Mouse (Mus musculus): ENCODE measurements at regions not wholly inside any gene's neighbourhood (a gene's known extent, or its start where the extent isn't known, plus 50 kb on each side); places are given as distances from the start of the nearest gene placed in this dataset.

DNA sequence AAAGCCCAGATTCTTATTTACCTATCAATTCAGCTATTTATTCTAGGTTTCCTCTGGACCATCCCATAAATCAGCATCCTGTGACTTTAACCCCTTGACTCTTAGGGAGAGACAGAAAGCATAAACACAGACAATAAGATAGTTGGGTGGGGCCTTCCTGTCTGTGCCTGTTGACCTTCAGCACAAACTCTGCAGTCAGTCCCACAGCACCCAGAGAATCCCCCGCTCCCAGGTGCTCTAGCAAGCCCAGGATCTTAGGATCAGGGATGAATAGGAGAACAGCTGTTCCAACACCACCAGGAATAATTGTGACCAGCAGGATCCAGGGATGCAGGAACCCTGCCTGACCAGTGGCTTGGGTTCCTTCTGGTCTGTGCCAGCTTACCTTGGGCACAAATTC lies 107.8 kb downstream of the Basp1 start:
- H3K27me3 ChIP-seq (ENCODE audit: control insufficient read depth, insufficient read depth, low read depth, low read length) = no peaks in the 10 kb centered on the region
- WGBS (ENCODE audit: insufficient replicate concordance) = 36% methylated on average over 1 of the region's 1 CpGs
- H3K27ac ChIP-seq (ENCODE audit: low read length) = no peak overlapping the region
- H3K9ac ChIP-seq (ENCODE audit: low read depth, low read length) = no peak overlapping the region
- no peaks in the 10 kb centered on the region for H3K4me1 ChIP-seq (ENCODE audit: control insufficient read depth, low read depth, low read length)
- no peak overlapping the region for H3K4me3 ChIP-seq (ENCODE audit: low read depth, low read length)
- no peaks in the 10 kb centered on the region for H3K36me3 ChIP-seq (ENCODE audit: control insufficient read depth, insufficient read depth)
- no peak overlapping the region for H3K4me2 ChIP-seq (ENCODE audit: low read depth, low read length)
- ATAC-seq (ENCODE audit: low read depth) = no peak
- no peaks in the 10 kb centered on the region for H3K9me3 ChIP-seq (replicated peaks; ENCODE audit: control insufficient read depth, low read length)

DNA sequence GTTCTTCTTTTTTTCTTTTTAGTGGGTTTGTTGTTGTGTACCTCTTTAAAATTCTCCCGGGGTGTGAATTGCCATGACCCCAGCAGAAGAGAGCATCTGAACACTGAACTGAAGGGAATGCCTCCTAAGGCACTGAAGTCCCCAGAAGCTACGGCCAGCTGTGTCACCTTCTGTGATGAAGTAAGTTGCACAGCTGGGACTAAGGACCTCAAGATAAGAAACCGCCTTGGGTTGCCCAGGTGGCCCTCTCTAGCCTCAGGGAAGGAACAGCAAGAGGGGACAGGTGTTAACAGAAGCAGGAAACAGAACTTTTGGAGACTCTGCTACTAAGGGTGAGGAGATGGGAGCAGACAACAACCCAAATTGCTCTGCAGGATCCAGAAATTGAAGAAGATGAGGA lies 110.2 kb downstream of the Basp1 start:
- no peaks in the 10 kb centered on the region for H3K4me1 ChIP-seq (ENCODE audit: control insufficient read depth, low read depth, low read length)
- H3K4me2 ChIP-seq (ENCODE audit: low read depth, low read length) = no peak overlapping the region
- no peaks in the 10 kb centered on the region for H3K9me3 ChIP-seq (replicated peaks; ENCODE audit: control insufficient read depth, low read length)
- H3K36me3 ChIP-seq (ENCODE audit: control insufficient read depth, insufficient read depth) = no peaks in the 10 kb centered on the region
- no peak overlapping the region for H3K27ac ChIP-seq (ENCODE audit: low read length)
- WGBS (ENCODE audit: insufficient replicate concordance) = 33% methylated on average over 3 of the region's 3 CpGs
- ATAC-seq (ENCODE audit: low read depth) = no peak
- H3K9ac ChIP-seq (ENCODE audit: low read depth, low read length) = no peak overlapping the region
- no peak overlapping the region for H3K4me3 ChIP-seq (ENCODE audit: low read depth, low read length)
- no peaks in the 10 kb centered on the region for H3K27me3 ChIP-seq (ENCODE audit: control insufficient read depth, insufficient read depth, low read depth, low read length)

DNA sequence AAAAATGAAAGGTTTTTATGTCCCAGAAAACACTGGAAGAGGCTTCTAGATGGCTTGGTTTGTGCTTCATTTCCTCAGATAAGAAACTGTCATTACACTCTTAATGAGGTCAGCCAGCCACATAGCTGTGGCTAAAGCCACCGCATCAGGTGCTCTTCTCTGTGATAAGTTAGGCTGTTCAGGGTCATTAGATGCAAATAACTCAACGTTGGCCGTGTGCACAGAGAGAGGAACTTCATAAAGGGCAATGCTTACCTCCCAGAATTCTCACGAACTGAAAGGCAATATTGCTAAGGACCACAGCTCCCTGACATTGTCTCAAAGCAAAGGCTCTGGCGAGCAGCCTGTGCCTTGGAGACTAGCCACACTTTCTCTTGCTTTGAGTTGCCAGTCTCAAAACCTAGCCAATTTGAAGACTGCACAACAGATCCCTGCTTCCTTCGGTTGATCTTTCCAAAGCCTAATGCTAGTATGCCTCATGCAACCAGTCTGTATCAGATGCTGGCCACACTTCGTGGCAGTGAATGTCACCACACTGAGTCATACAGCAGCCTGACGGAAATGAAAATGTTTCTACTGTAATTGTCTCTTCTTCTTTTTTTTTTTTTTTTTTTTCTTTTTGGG lies 110.8 kb downstream of the Basp1 start:
- H3K27ac ChIP-seq (ENCODE audit: low read length) = no peak overlapping the region
- WGBS (ENCODE audit: insufficient replicate concordance) = 22% methylated on average over 8 of the region's 8 CpGs

DNA sequence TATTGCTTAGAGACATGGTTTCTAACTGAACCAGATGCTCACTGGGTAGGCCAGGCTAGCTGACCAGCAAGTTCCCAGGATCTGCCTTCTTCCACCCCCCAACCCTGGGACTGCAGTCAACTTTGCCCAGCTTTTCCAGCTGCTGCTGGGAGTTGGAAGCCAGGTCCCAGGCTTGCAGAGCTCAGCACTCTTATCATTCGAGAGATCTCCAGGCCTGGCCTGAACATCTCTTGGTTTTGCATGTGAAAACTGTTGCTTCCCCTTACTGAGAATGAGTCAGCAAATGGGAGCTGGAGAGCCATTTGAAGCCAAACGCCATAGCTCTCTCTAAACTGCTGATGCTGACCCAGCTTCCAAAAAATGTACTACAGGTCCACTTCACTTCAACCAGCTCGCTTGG lies 111.8 kb downstream of the Basp1 start:
- ATAC-seq (ENCODE audit: low read depth) = no peak
- no peaks in the 10 kb centered on the region for H3K36me3 ChIP-seq (ENCODE audit: control insufficient read depth, insufficient read depth)
- H3K4me1 ChIP-seq (ENCODE audit: control insufficient read depth, low read depth, low read length) = no peaks in the 10 kb centered on the region
- H3K4me3 ChIP-seq (ENCODE audit: low read depth, low read length) = no peak overlapping the region
- 18% methylated on average over 3 of the region's 3 CpGs for WGBS (ENCODE audit: insufficient replicate concordance)
- H3K27me3 ChIP-seq (ENCODE audit: control insufficient read depth, insufficient read depth, low read depth, low read length) = no peaks in the 10 kb centered on the region
- no peak overlapping the region for H3K9ac ChIP-seq (ENCODE audit: low read depth, low read length)
- no peaks in the 10 kb centered on the region for H3K9me3 ChIP-seq (replicated peaks; ENCODE audit: control insufficient read depth, low read length)
- no peak overlapping the region for H3K27ac ChIP-seq (ENCODE audit: low read length)
- H3K4me2 ChIP-seq (ENCODE audit: low read depth, low read length) = no peak overlapping the region

More for the DNA sequence above, 110.8 kb downstream of the Basp1 start:
- H3K9me3 ChIP-seq (replicated peaks; ENCODE audit: control insufficient read depth, low read length) = no peaks in the 10 kb centered on the region
- H3K27me3 ChIP-seq (ENCODE audit: control insufficient read depth, insufficient read depth, low read depth, low read length) = no peaks in the 10 kb centered on the region
- H3K9ac ChIP-seq (ENCODE audit: low read depth, low read length) = no peak overlapping the region
- no peak for ATAC-seq (ENCODE audit: low read depth)
- H3K4me2 ChIP-seq (ENCODE audit: low read depth, low read length) = no peak overlapping the region
- H3K4me3 ChIP-seq (ENCODE audit: low read depth, low read length) = no peak overlapping the region
- no peaks in the 10 kb centered on the region for H3K36me3 ChIP-seq (ENCODE audit: control insufficient read depth, insufficient read depth)
- no peaks in the 10 kb centered on the region for H3K4me1 ChIP-seq (ENCODE audit: control insufficient read depth, low read depth, low read length)

DNA sequence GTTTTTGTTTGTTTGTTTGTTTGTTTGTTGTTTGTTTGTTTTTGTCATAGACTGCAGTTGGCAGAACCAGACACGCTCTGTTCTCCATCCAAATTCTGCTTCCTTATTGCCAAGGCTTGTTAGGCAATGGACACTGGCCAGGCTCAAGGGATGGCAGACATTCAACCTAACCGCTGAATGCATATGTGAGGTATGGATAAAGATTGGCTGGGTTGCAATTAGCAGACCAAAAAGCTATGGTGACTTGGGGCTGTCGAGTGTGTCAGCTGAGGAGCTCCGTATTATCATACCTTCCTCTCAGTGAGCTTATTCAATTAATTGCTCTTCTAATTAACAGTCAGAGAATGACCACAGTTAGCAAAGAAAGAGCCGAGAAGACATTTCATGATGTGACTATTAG lies 116.3 kb downstream of the Basp1 start:
- Histone ChIP-seq H3K4me2 (ENCODE audit: low read depth, low read length) (no peak overlapping the region), H3K36me3 (ENCODE audit: control insufficient read depth, insufficient read depth) (no peaks in the 10 kb centered on the region), H3K9ac (ENCODE audit: low read depth, low read length) (no peak overlapping the region), H3K4me1 (ENCODE audit: control insufficient read depth, low read depth, low read length) (no peaks in the 10 kb centered on the region), H3K27ac (ENCODE audit: low read length) (no peak overlapping the region), H3K9me3 (replicated peaks; ENCODE audit: control insufficient read depth, low read length) (no peaks in the 10 kb centered on the region), H3K4me3 (ENCODE audit: low read depth, low read length) (no peak overlapping the region), H3K27me3 (ENCODE audit: control insufficient read depth, insufficient read depth, low read depth, low read length) (no peaks in the 10 kb centered on the region)
- 53% methylated on average over 5 of the region's 5 CpGs for WGBS (ENCODE audit: insufficient replicate concordance)
- no peak for ATAC-seq (ENCODE audit: low read depth)

DNA sequence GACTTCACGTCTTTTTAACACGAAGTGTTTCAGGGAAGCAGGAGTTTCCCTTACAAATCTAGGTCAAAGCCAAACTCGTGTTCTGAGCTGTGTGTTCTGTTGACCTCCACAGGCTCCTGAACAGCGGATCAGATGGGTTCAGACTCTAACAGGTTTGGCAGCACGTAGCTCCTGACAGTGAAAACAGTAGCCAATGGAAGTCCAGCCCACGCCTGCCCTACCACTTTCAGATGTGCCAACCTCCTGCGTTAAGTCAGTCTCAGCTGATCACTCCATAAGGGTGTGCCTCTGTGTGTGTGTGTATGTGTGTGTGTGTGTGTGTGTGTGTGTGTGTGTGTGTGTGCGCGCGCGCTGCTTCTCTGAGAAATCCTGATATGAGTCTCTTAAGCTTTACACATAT lies 116.8 kb downstream of the Basp1 start:
- H3K27ac ChIP-seq (ENCODE audit: low read length) = no peak overlapping the region
- no peaks in the 10 kb centered on the region for H3K4me1 ChIP-seq (ENCODE audit: control insufficient read depth, low read depth, low read length)
- H3K9ac ChIP-seq (ENCODE audit: low read depth, low read length) = no peak overlapping the region
- H3K36me3 ChIP-seq (ENCODE audit: control insufficient read depth, insufficient read depth) = no peaks in the 10 kb centered on the region
- H3K9me3 ChIP-seq (replicated peaks; ENCODE audit: control insufficient read depth, low read length) = no peaks in the 10 kb centered on the region
- 81% methylated on average over 11 of the region's 11 CpGs for WGBS (ENCODE audit: insufficient replicate concordance)
- H3K4me3 ChIP-seq (ENCODE audit: low read depth, low read length) = no peak overlapping the region
- H3K27me3 ChIP-seq (ENCODE audit: control insufficient read depth, insufficient read depth, low read depth, low read length) = no peaks in the 10 kb centered on the region
- no peak overlapping the region for H3K4me2 ChIP-seq (ENCODE audit: low read depth, low read length)
- ATAC-seq (ENCODE audit: low read depth) = no peak

DNA sequence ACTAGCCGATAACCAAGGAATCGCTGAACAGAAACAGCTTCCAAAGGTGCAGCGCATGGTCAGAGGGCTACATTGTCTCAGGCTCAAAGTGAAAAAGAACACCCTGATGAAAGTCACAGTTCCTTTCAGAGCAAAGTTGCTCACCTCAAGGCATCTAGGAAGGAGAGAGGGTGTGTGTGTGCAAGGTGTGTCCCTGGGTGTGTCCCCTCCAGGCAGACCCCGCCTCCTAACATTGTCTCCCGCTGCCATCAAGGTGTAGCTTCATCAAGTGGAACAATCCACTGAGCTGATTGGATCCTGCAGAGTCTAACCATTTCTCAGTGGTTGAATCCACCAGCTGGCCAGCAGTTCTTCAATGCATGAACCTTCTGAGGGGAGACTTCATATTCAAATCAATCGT lies 117.8 kb downstream of the Basp1 start:
- 76% methylated on average over 6 of the region's 6 CpGs for WGBS (ENCODE audit: insufficient replicate concordance)
- no peaks in the 10 kb centered on the region for H3K9me3 ChIP-seq (replicated peaks; ENCODE audit: control insufficient read depth, low read length)

DNA sequence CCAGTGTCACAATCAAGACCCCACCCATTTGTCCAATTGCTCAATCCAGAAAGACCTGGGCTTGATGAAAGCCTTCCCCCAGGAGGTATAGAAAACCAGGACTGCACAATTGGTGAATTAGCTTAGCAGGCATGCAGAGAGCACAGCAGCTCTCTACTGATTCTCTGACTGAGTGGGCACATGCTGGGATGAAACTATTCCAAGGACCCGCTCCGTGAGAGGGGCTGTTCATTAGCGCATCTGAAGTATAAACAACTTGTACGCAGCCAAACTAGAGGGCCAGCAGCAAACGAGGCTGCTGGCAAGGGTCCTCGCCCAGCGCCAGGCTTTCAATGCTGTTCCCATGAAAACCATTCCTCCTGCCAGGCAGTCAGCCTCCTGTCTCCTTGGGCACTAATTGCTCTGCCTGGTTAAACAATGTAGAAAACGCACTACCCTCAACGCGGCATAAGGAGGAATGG lies 122.3 kb downstream of the Basp1 start:
- ATAC-seq (ENCODE audit: low read depth) = no peak
- Histone ChIP-seq H3K9me3 (replicated peaks; ENCODE audit: control insufficient read depth, low read length) (no peaks in the 10 kb centered on the region), H3K36me3 (ENCODE audit: control insufficient read depth, insufficient read depth) (no peaks in the 10 kb centered on the region), H3K4me3 (ENCODE audit: low read depth, low read length) (no peak overlapping the region), H3K27me3 (ENCODE audit: control insufficient read depth, insufficient read depth, low read depth, low read length) (no peaks in the 10 kb centered on the region), H3K4me2 (ENCODE audit: low read depth, low read length) (no peak overlapping the region), H3K9ac (ENCODE audit: low read depth, low read length) (no peak overlapping the region), H3K27ac (ENCODE audit: low read length) (no peak overlapping the region), H3K4me1 (ENCODE audit: control insufficient read depth, low read depth, low read length) (no peaks in the 10 kb centered on the region)
- WGBS (ENCODE audit: insufficient replicate concordance) = 72% methylated on average over 10 of the region's 10 CpGs

More for the DNA sequence above, 117.8 kb downstream of the Basp1 start:
- no peaks in the 10 kb centered on the region for H3K4me1 ChIP-seq (ENCODE audit: control insufficient read depth, low read depth, low read length)
- no peak overlapping the region for H3K27ac ChIP-seq (ENCODE audit: low read length)
- H3K9ac ChIP-seq (ENCODE audit: low read depth, low read length) = no peak overlapping the region
- no peak overlapping the region for H3K4me3 ChIP-seq (ENCODE audit: low read depth, low read length)
- H3K4me2 ChIP-seq (ENCODE audit: low read depth, low read length) = no peak overlapping the region
- H3K36me3 ChIP-seq (ENCODE audit: control insufficient read depth, insufficient read depth) = no peaks in the 10 kb centered on the region
- H3K27me3 ChIP-seq (ENCODE audit: control insufficient read depth, insufficient read depth, low read depth, low read length) = no peaks in the 10 kb centered on the region
- no peak for ATAC-seq (ENCODE audit: low read depth)

DNA sequence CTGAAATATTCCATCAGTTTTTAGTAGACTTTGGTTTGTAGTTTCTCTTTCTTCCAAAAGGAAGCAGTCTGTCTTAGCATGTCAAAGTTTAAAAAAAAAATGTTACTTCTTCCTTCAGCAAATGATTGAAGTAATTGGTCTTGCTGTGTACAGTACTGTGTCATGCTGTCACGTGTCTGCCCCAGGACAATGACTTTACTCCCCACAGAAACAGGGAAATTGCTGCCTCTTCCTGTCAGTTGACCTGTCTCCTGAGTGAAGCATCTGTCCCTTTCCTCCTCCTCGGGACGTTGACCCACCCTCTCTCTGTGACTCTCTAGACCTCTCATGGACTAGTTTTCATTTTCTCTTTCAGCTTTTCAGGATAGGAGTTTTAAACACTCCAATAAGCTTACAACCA lies 125.7 kb downstream of the Basp1 start:
- H3K36me3 ChIP-seq (ENCODE audit: control insufficient read depth, insufficient read depth) = no peaks in the 10 kb centered on the region
- no peak overlapping the region for H3K4me3 ChIP-seq (ENCODE audit: low read depth, low read length)
- H3K4me2 ChIP-seq (ENCODE audit: low read depth, low read length) = no peak overlapping the region
- H3K27me3 ChIP-seq (ENCODE audit: control insufficient read depth, insufficient read depth, low read depth, low read length) = no peaks in the 10 kb centered on the region
- peak; percentile 27; the same call in 1 of the 2 replicates for ATAC-seq (ENCODE audit: low read depth)
- H3K4me1 ChIP-seq (ENCODE audit: control insufficient read depth, low read depth, low read length) = no peaks in the 10 kb centered on the region
- 16% methylated on average over 3 of the region's 3 CpGs for WGBS (ENCODE audit: insufficient replicate concordance)
- H3K9ac ChIP-seq (ENCODE audit: low read depth, low read length) = no peak overlapping the region
- H3K27ac ChIP-seq (ENCODE audit: low read length) = no peak overlapping the region
- H3K9me3 ChIP-seq (replicated peaks; ENCODE audit: control insufficient read depth, low read length) = no peaks in the 10 kb centered on the region
